Mouse (Mus musculus) mature B cell (primary cell): ENCODE measurements around the gene Bclaf3.

Experiments
- in situ Hi-C: fragments of 300-500 bp; cut with MboI; formaldehyde crosslinking; loops from 2 replicates; pipeline ENCODE4 v1.14.3; 2019

Gene Bclaf3

GRCm38 (mm10) chrX:159626907-159627587 lies 100.6 kb downstream of the Bclaf3 start, which contains the start of gene Sh3kbp1:
Sh3kbp1 (plus strand) TSS chrX:159627272.
- in situ Hi-C loops = loop anchor here (10.0 kb wide), 1 partner anchor 148 kb away; no protein-coding TSS in a partner anchor

GRCm38 (mm10) chrX:159627588-159628566 lies 101.4 kb downstream of the Bclaf3 start:
- in situ Hi-C loops = loop anchor here (10.0 kb wide), 1 partner anchor 147 kb away; no protein-coding TSS in a partner anchor

- in situ Hi-C loops = loop anchor here (10.0 kb wide), 1 partner anchor 146 kb away; no protein-coding TSS in a partner anchor
These were observed 102.1 kb downstream of the Bclaf3 start for GRCm38 (mm10) chrX:159628629-159629028.

- in situ Hi-C loops = loop anchor here (10.0 kb wide), 1 partner anchor 146 kb away; no protein-coding TSS in a partner anchor
These were observed 102.7 kb downstream of the Bclaf3 start for GRCm38 (mm10) chrX:159629203-159629602.

- in situ Hi-C loops = no loop called here
These were observed 112.2 kb downstream of the Bclaf3 start for GRCm38 (mm10) chrX:159638500-159639227.

GRCm38 (mm10) chrX:159639991-159640390 lies 113.5 kb downstream of the Bclaf3 start:
- in situ Hi-C loops = no loop called here
